In genomic region chr11:77199636-77200035, GRCm38 (mm10) we compare ENCODE assay signal across 19 mouse cellular contexts. TPM values are rescaled to one million over a fixed set of nuclear protein-coding genes. Genes with fewer than 3 reads are reported as not detected.
A peak's percentile ranks its signal among the peaks of the same experiment; 100 is the strongest.
DNase-seq lines count a peak whose midpoint lies in the region; ATAC-seq and TF ChIP-seq lines count a peak whose summit lies in the region.
"Had no signal": no experiment of that assay in that cellular context is flagged by ENCODE, and none has a peak within 500 bp of the region (broad histone marks: within the 10 kb centered on the region; RNA-seq: fewer than 3 reads in every experiment).

No protein-coding gene starts in this region.

- WGBS in intestine, embryonic 16.5 days: 33% methylated on average over 4 of the region's 4 CpGs
- 20% methylated on average over 4 of the region's 4 CpGs for WGBS in kidney, adult 2 months
- 11% methylated on average over 4 of the region's 4 CpGs for WGBS in small intestine, adult 2 months

- peak overlapping the region; percentile 38 for H3K27ac ChIP-seq in intestine, embryonic 16.5 days (ENCODE audit: low read length)
- H3K27ac ChIP-seq in kidney, adult 2 months (ENCODE audit: insufficient read depth, low read depth, low read length): peak overlapping the region; percentile 99
- peak overlapping the region; percentile 90 for H3K27ac ChIP-seq in small intestine, adult 2 months (ENCODE audit: insufficient read depth, low read depth, low read length)
- H3K27ac ChIP-seq: embryonic facial prominence, embryonic 15.5 days; hindbrain, embryonic 14.5 days; macrophage; midbrain, embryonic 12.5 days had no signal

- no peaks in the 10 kb centered on the region for H3K36me3 ChIP-seq in intestine, embryonic 16.5 days (ENCODE audit: control insufficient read depth, insufficient read depth, low read length)
- no peaks in the 10 kb centered on the region for H3K36me3 ChIP-seq in kidney, adult 2 months (ENCODE audit: control insufficient read depth, insufficient read depth, low read length)
- no peaks in the 10 kb centered on the region for H3K36me3 ChIP-seq in small intestine, adult 2 months (ENCODE audit: control insufficient read depth, insufficient read depth, low read length)
- H3K36me3 ChIP-seq: embryonic facial prominence, embryonic 15.5 days; heart, embryonic 12.5 days; midbrain, embryonic 12.5 days had no signal

- no peak overlapping the region for H3K4me2 ChIP-seq in intestine, embryonic 16.5 days (ENCODE audit: low read depth, low read length)
- H3K4me2 ChIP-seq: embryonic facial prominence, embryonic 15.5 days; heart, embryonic 12.5 days; hindbrain, embryonic 14.5 days; midbrain, embryonic 12.5 days had no signal

- H3K9me3 ChIP-seq in intestine, embryonic 16.5 days (ENCODE audit: control insufficient read depth, low read length): no peaks in the 10 kb centered on the region
- H3K9me3 ChIP-seq: embryonic facial prominence, embryonic 15.5 days; heart, embryonic 12.5 days; midbrain, embryonic 12.5 days had no signal

- peak; percentile 89 for DNase-seq in kidney, adult 2 months
- peak; percentile 70 for DNase-seq in kidney, postnatal 14 days
- no peak for DNase-seq in lung, postnatal 36 days
- no peak for DNase-seq in adrenal gland, postnatal 25 days
- DNase-seq in lung, postnatal 4 days: no peak
- DNase-seq: cerebellum, postnatal 10 days; embryo, embryonic 11 days; gastrocnemius, postnatal 36 days; layer of hippocampus, postnatal 36 days; left cerebral cortex, postnatal 4 days; lung, adult 2 months; thymus, adult 2 months had no signal

- no peak for TF ChIP-seq POLR2A in kidney, adult 2 months (IDR thresholded peaks at IDR 0.05; ENCODE audit: low read depth, low read length)
- no peak for TF ChIP-seq POLR2A in small intestine, adult 2 months (IDR thresholded peaks at IDR 0.05; ENCODE audit: low read depth, low read length)

- H3K27me3 ChIP-seq in intestine, embryonic 16.5 days (replicated peaks; ENCODE audit: control insufficient read depth, insufficient read depth, low read length): no peaks in the 10 kb centered on the region
- H3K27me3 ChIP-seq in kidney, adult 2 months (replicated peaks; ENCODE audit: control insufficient read depth, insufficient read depth, low read length): no peaks in the 10 kb centered on the region
- H3K27me3 ChIP-seq in small intestine, adult 2 months (ENCODE audit: control insufficient read depth, insufficient read depth, low read length): no peaks in the 10 kb centered on the region
- H3K27me3 ChIP-seq: embryonic facial prominence, embryonic 15.5 days; heart, embryonic 12.5 days had no signal

- peaks cover 11% of the 10 kb centered on the region; the same call in 1 of the 2 replicates for H3K4me1 ChIP-seq in intestine, embryonic 16.5 days (ENCODE audit: control insufficient read depth, insufficient read depth, low read length)
- H3K4me1 ChIP-seq in kidney, adult 2 months (ENCODE audit: control insufficient read depth, insufficient read depth, low read length): peaks cover 21% of the 10 kb centered on the region
- peaks cover 15% of the 10 kb centered on the region for H3K4me1 ChIP-seq in small intestine, adult 2 months (ENCODE audit: control insufficient read depth, insufficient read depth, insufficient read length, low read length)
- H3K4me1 ChIP-seq: embryonic facial prominence, embryonic 15.5 days; midbrain, embryonic 12.5 days had no signal

- H3K9ac ChIP-seq in intestine, embryonic 16.5 days (ENCODE audit: low read depth, low read length): no peak overlapping the region
- H3K9ac ChIP-seq: embryonic facial prominence, embryonic 15.5 days; heart, embryonic 12.5 days; hindbrain, embryonic 14.5 days; midbrain, embryonic 12.5 days had no signal

- ATAC-seq in intestine, embryonic 16.5 days: peak; percentile 80

- no peak overlapping the region for H3K4me3 ChIP-seq in intestine, embryonic 16.5 days (ENCODE audit: low read length)
- no peak overlapping the region for H3K4me3 ChIP-seq in kidney, adult 2 months (ENCODE audit: insufficient read depth, low read depth, low read length)
- H3K4me3 ChIP-seq in small intestine, adult 2 months (ENCODE audit: low read depth, low read length): no peak overlapping the region
- H3K4me3 ChIP-seq: embryonic facial prominence, embryonic 15.5 days; heart, embryonic 12.5 days; midbrain, embryonic 12.5 days had no signal

- no peak for TF ChIP-seq CTCF in kidney, adult 2 months (conservative IDR thresholded peaks at IDR 0.05; ENCODE audit: insufficient read depth, insufficient read length, low read depth, low read length)
- no peak for TF ChIP-seq CTCF in small intestine, adult 2 months (IDR thresholded peaks at IDR 0.05; ENCODE audit: extremely low read depth, insufficient read length, insufficient replicate concordance, low read depth, low read length)

RNA-seq across cellular contexts. Expression of gene Efcab5, which starts 10.9 kb away (rescaled TPM):
- polyA plus RNA-seq in intestine, embryonic 16.5 days (2015; fragmentation: Nextera tagmentation; extraction: Ambion mirVana): 0.18 and 0.37 TPM in 2 replicates
- polyA plus RNA-seq in kidney, adult 2 months (2012; rRNA removed): 0.17 and 0.42 TPM in 2 replicates
- 0.27 and 1.1 TPM in 2 replicates for polyA plus RNA-seq in small intestine, adult 2 months (2012; rRNA removed)
- 0.21 TPM in 1 of 2 replicates, not detected in the other for total RNA-seq in adrenal gland, postnatal 25 days (2021)

RNA-seq across cellular contexts. Expression of gene Ssh2, which starts 16.5 kb away (rescaled TPM):
- polyA plus RNA-seq in intestine, embryonic 16.5 days (2015; fragmentation: Nextera tagmentation; extraction: Ambion mirVana): 5.0 and 5.8 TPM in 2 replicates
- polyA plus RNA-seq in kidney, adult 2 months (2012; rRNA removed): 5.4 and 6.1 TPM in 2 replicates
- 3.1 and 5.3 TPM in 2 replicates for polyA plus RNA-seq in small intestine, adult 2 months (2012; rRNA removed)
- 17.5 and 19.8 TPM in 2 replicates for total RNA-seq in adrenal gland, postnatal 25 days (2021)

Comparison
In these comparisons a context has a peak if more than half of its experiments do, and no peak if none do; other contexts are left out.
1. H3K27ac ChIP-seq: peak in every context shown above with its lines; median percentile 99 in kidney, adult 2 months; 90 in small intestine, adult 2 months; 38 in intestine, embryonic 16.5 days.
2. DNase-seq: peak in kidney, adult 2 months (single experiment) and kidney, postnatal 14 days (single experiment); none in lung, postnatal 36 days (single experiment), adrenal gland, postnatal 25 days (single experiment) and lung, postnatal 4 days (0 of 2).